Mouse (Mus musculus) forebrain, postnatal 0 days (tissue): ENCODE data around the gene Kcnt1. TPM values are rescaled to one million over a fixed set of nuclear protein-coding genes. Genes with fewer than 3 reads are reported as not detected.

Experiments used
- ATAC-seq: fragments of 200-750 bp; cut with Nextera tagmentation; 2 replicates; pipeline ENCODE4 v1.8.0; 2017; ENCODE audit warnings: mild to moderate bottlenecking, moderate library complexity
- DNase-seq: peaks from one replicate; pipeline ENCODE4 v3.0.0-alpha.2; 2015
- H3K27ac ChIP-seq: fragments of 300-500 bp; sonication (generic); 2 replicates; pipeline ENCODE4 v1.5.1; 2014; ENCODE audit warnings: low read depth, mild to moderate bottlenecking, antibody characterized with exemption, low read length, moderate library complexity, mixed read lengths
- H3K27me3 ChIP-seq: fragments of 300-500 bp; sonication (generic); 2 replicates; pipeline ENCODE4 v1.6.1; 2014; ENCODE audit warnings: mild to moderate bottlenecking, low read length, mixed read lengths; ENCODE audit not compliant: insufficient read depth
- H3K36me3 ChIP-seq: fragments of 300-500 bp; sonication (generic); 2 replicates; pipeline ENCODE4 v1.6.1; 2014; ENCODE audit warnings: mild to moderate bottlenecking, moderate library complexity; ENCODE audit not compliant: insufficient read depth
- H3K4me1 ChIP-seq: fragments of 300-500 bp; sonication (generic); 2 replicates; pipeline ENCODE4 v1.6.1; 2014; ENCODE audit warnings: antibody characterized with exemption; ENCODE audit not compliant: insufficient read depth
- H3K4me2 ChIP-seq: fragments of 300-500 bp; sonication (generic); 2 replicates; pipeline ENCODE4 v1.6.1; 2014; ENCODE audit warnings: low read depth, mild to moderate bottlenecking, moderate library complexity
- H3K4me3 ChIP-seq: fragments of 300-500 bp; sonication (generic); 2 replicates; pipeline ENCODE4 v1.5.1; 2014; ENCODE audit warnings: low read depth, low read length, mixed read lengths
- H3K9ac ChIP-seq: fragments of 300-500 bp; sonication (generic); 2 replicates; pipeline ENCODE4 v1.6.1; 2014; ENCODE audit warnings: mild to moderate bottlenecking
- H3K9me3 ChIP-seq: fragments of 300-500 bp; sonication (generic); 2 replicates; pipeline ENCODE4 v1.6.1; 2016; ENCODE audit warnings: low read length
- CTCF ChIP-seq: sonication (generic); IDR thresholded peaks from 2 replicates; pipeline ENCODE4 v1.5.1; 2016; ENCODE audit warnings: antibody characterized with exemption, control low read depth, low read depth
- WGBS: fragments of 180-500 bp; shearing (Covaris S2); extraction: QIAGEN DNeasy Blood & Tissue Kit; methylation state at CpG from one replicate; pipeline ENCODE4 v1.1.7; 2014; 5-methylcytosine and 5-hydroxymethylcytosine counted together
- polyA plus RNA-seq: library from polyadenylated mRNA; unstranded; fragments of >200 nt; fragmentation: Nextera tagmentation; extraction: Ambion mirVana; gene quantifications from 2 replicates; pipeline ENCODE4 v1.2.1, GENCODE M21; 2015
- total RNA-seq: library from RNA; depleted of rRNA; stranded (reverse); fragments of >200 nt; gene quantifications from 2 replicates; pipeline ENCODE4 v1.2.3, GENCODE M21; 2014

Kcnt1 gene
- total and polyA plus RNA-seq, 2 experiments from 2014 or later: 11.2 to 35.6 TPM

GRCm38 (mm10) chr2:25877736-25878268 is 14.3 kb downstream of the Kcnt1 start:
- 0 out of 2 replicates have a peak, but pooled peaks have one; percentile 12 for TF ChIP-seq CTCF
- Histone ChIP-seq H3K9ac (peak overlapping the region; percentile 70), H3K27me3 (no peaks in the 10 kb centered on the region), H3K27ac (no peak overlapping the region), H3K9me3 (no peaks in the 10 kb centered on the region), H3K4me2 (peak overlapping the region; percentile 76), H3K36me3 (no peaks in the 10 kb centered on the region), H3K4me3 (peak overlapping the region; percentile 58), H3K4me1 (0 out of 2 replicates have a peak, but pooled peaks cover 4% of the 10 kb centered on the region)
- 2% methylated on average over 48 of the region's 49 CpGs for WGBS
- peak; percentile 93 for ATAC-seq
- DNase-seq: peak; percentile 72

- TF ChIP-seq CTCF: no peak
- peak overlapping the region; percentile 76 for H3K4me2 ChIP-seq
These were observed 15.0 kb downstream of the Kcnt1 start for GRCm38 (mm10) chr2:25878516-25878915.

GRCm38 (mm10) chr2:25879061-25879460 is 15.5 kb downstream of the Kcnt1 start:
- WGBS: 78% methylated on average over 4 of the region's 4 CpGs
- Histone ChIP-seq H3K9ac (no peak overlapping the region), H3K36me3 (no peaks in the 10 kb centered on the region), H3K27me3 (no peaks in the 10 kb centered on the region), H3K4me1 (0 out of 2 replicates have a peak, but pooled peaks cover 4% of the 10 kb centered on the region), H3K9me3 (no peaks in the 10 kb centered on the region), H3K4me3 (no peak overlapping the region), H3K27ac (no peak overlapping the region), H3K4me2 (no peak overlapping the region)
- DNase-seq (peak; percentile 13), ATAC-seq (no peak)
- no peak for TF ChIP-seq CTCF

More at GRCm38 (mm10) chr2:25878516-25878915, 15.0 kb downstream of the Kcnt1 start:
- H3K4me1 ChIP-seq: 0 out of 2 replicates have a peak, but pooled peaks cover 4% of the 10 kb centered on the region
- H3K27ac ChIP-seq: no peak overlapping the region
- no peaks in the 10 kb centered on the region for H3K9me3 ChIP-seq
- 66% methylated on average over 2 of the region's 2 CpGs for WGBS
- H3K4me3 ChIP-seq: peak overlapping the region; percentile 58
- H3K36me3 ChIP-seq: no peaks in the 10 kb centered on the region
- DNase-seq (no peak), ATAC-seq (no peak)
- peak overlapping the region; percentile 70; the same call in 1 of the 2 replicates for H3K9ac ChIP-seq
- H3K27me3 ChIP-seq: no peaks in the 10 kb centered on the region

GRCm38 (mm10) chr2:25882276-25882675 is 18.7 kb downstream of the Kcnt1 start:
- Histone ChIP-seq H3K36me3 (no peaks in the 10 kb centered on the region), H3K4me1 (0 out of 2 replicates have a peak, but pooled peaks cover 3% of the 10 kb centered on the region), H3K27ac (no peak overlapping the region), H3K9ac (no peak overlapping the region), H3K4me3 (no peak overlapping the region), H3K9me3 (no peaks in the 10 kb centered on the region), H3K27me3 (no peaks in the 10 kb centered on the region), H3K4me2 (no peak overlapping the region)
- ATAC-seq (no peak), DNase-seq (no peak)
- no peak for TF ChIP-seq CTCF
- WGBS: 48% methylated on average over 1 of the region's 1 CpGs

- no peak for ATAC-seq
- Histone ChIP-seq H3K9ac (no peak overlapping the region), H3K4me2 (no peak overlapping the region), H3K4me1 (no peaks in the 10 kb centered on the region), H3K9me3 (no peaks in the 10 kb centered on the region), H3K36me3 (no peaks in the 10 kb centered on the region), H3K27ac (no peak overlapping the region), H3K4me3 (no peak overlapping the region), H3K27me3 (no peaks in the 10 kb centered on the region)
- 86% methylated on average over 3 of the region's 3 CpGs for WGBS
- DNase-seq: no peak
- TF ChIP-seq CTCF: no peak
These were observed 21.2 kb downstream of the Kcnt1 start for GRCm38 (mm10) chr2:25884756-25885155.

- no peak for TF ChIP-seq CTCF
- Histone ChIP-seq H3K4me3 (no peak overlapping the region), H3K9me3 (no peaks in the 10 kb centered on the region), H3K27ac (no peak overlapping the region), H3K27me3 (no peaks in the 10 kb centered on the region), H3K36me3 (no peaks in the 10 kb centered on the region), H3K4me1 (no peaks in the 10 kb centered on the region), H3K9ac (no peak overlapping the region), H3K4me2 (no peak overlapping the region)
- 73% methylated on average over 8 of the region's 8 CpGs for WGBS
- DNase-seq (no peak), ATAC-seq (no peak)
These were observed 23.7 kb downstream of the Kcnt1 start for GRCm38 (mm10) chr2:25887226-25887625.

- Histone ChIP-seq H3K4me3 (no peak overlapping the region), H3K36me3 (no peaks in the 10 kb centered on the region), H3K27me3 (no peaks in the 10 kb centered on the region), H3K4me1 (no peaks in the 10 kb centered on the region), H3K27ac (no peak overlapping the region), H3K9ac (no peak overlapping the region), H3K4me2 (no peak overlapping the region), H3K9me3 (no peaks in the 10 kb centered on the region)
- DNase-seq (no peak), ATAC-seq (no peak)
- TF ChIP-seq CTCF: no peak
- WGBS: 68% methylated on average over 5 of the region's 5 CpGs
These were observed 24.6 kb downstream of the Kcnt1 start for GRCm38 (mm10) chr2:25888144-25888543.
